19 mouse cellular contexts compared by ENCODE assay signal in genomic region chr1:60979126-60979842, GRCm38 (mm10). TPM values are rescaled to one million over a fixed set of nuclear protein-coding genes. Genes with fewer than 3 reads are reported as not detected.
DNase-seq lines count a peak whose midpoint lies in the region; ATAC-seq and TF ChIP-seq lines count a peak whose summit lies in the region.
"Had no signal": no experiment of that assay in that cellular context is flagged by ENCODE, and none has a peak within 500 bp of the region (broad histone marks: within the 10 kb centered on the region; RNA-seq: fewer than 3 reads in every experiment).

No protein-coding gene starts in this region.

- H3K4me2 ChIP-seq in hindbrain, postnatal 0 days (ENCODE audit: low read depth, low read length) = no peak overlapping the region
- H3K4me2 ChIP-seq: embryonic facial prominence, embryonic 12.5 days; heart, embryonic 13.5 days; hindbrain, embryonic 12.5 days; liver, embryonic 13.5 days had no signal

- no peaks in the 10 kb centered on the region for H3K4me1 ChIP-seq in hindbrain, postnatal 0 days (ENCODE audit: insufficient read depth, low read length)
- H3K4me1 ChIP-seq in hindbrain, embryonic 10.5 days (replicated peaks) = peaks cover 6% of the 10 kb centered on the region; the same call in 1 of the 2 replicates
- H3K4me1 ChIP-seq: embryonic facial prominence, embryonic 12.5 days; heart, embryonic 13.5 days; liver, embryonic 13.5 days had no signal

- H3K9ac ChIP-seq in hindbrain, postnatal 0 days (replicated peaks; ENCODE audit: low read length) = no peak overlapping the region
- H3K9ac ChIP-seq: embryonic facial prominence, embryonic 12.5 days; heart, embryonic 13.5 days; hindbrain, embryonic 12.5 days; liver, embryonic 13.5 days had no signal

- no peaks in the 10 kb centered on the region for H3K27me3 ChIP-seq in hindbrain, postnatal 0 days (ENCODE audit: insufficient read depth, low read length)
- H3K27me3 ChIP-seq in hindbrain, embryonic 10.5 days (ENCODE audit: insufficient read depth, poor library complexity, severe bottlenecking) = no peaks in the 10 kb centered on the region
- H3K27me3 ChIP-seq: embryonic facial prominence, embryonic 12.5 days; heart, embryonic 13.5 days; hindbrain, embryonic 12.5 days; liver, embryonic 13.5 days had no signal

- 52% methylated on average over 7 of the region's 7 CpGs for WGBS in hindbrain, postnatal 0 days
- 59% methylated on average over 7 of the region's 7 CpGs for WGBS in hindbrain, embryonic 10.5 days

- no peak for TF ChIP-seq CTCF in hindbrain, postnatal 0 days (IDR thresholded peaks at IDR 0.05; ENCODE audit: low read depth)

- no peak overlapping the region for H3K4me3 ChIP-seq in hindbrain, postnatal 0 days (ENCODE audit: low read length)
- no peak overlapping the region for H3K4me3 ChIP-seq in hindbrain, embryonic 10.5 days
- H3K4me3 ChIP-seq: embryonic facial prominence, embryonic 12.5 days; heart, embryonic 13.5 days; hindbrain, embryonic 12.5 days; liver, embryonic 13.5 days had no signal

- DNase-seq in hindbrain, postnatal 0 days (ENCODE audit: low spot score) = peak; percentile 34
- no peak for DNase-seq in hindbrain, embryonic 10.5 days (ENCODE audit: low spot score)
- DNase-seq in CD4-positive helper T cell, adult 2 months (ENCODE audit: low read depth, low spot score) = peak; percentile 42
- DNase-seq in Muller cell, postnatal 12 days (ENCODE audit: inconsistent ontology term) = peak; percentile 88
- DNase-seq in kidney, postnatal 14 days = peak; percentile 33
- no peak for DNase-seq in gastrocnemius, postnatal 10 days
- no peak for DNase-seq in adrenal gland, postnatal 4 days (ENCODE audit: low spot score in 2 of 2)
- DNase-seq: cerebellum, adult 2 months; gastrocnemius, postnatal 14 days; liver, embryonic 13.5 days; right cerebral cortex, postnatal 25 days; thymus, postnatal 14 days had no signal

- H3K36me3 ChIP-seq in hindbrain, postnatal 0 days (ENCODE audit: insufficient read depth, low read length) = no peaks in the 10 kb centered on the region
- H3K36me3 ChIP-seq in hindbrain, embryonic 10.5 days = no peaks in the 10 kb centered on the region
- H3K36me3 ChIP-seq: embryonic facial prominence, embryonic 12.5 days; heart, embryonic 13.5 days; hindbrain, embryonic 12.5 days; liver, embryonic 13.5 days had no signal

- ATAC-seq in hindbrain, postnatal 0 days = 0 out of 2 replicates have a peak, but pooled peaks have one; percentile 15
- ATAC-seq: forebrain, embryonic 16.5 days had no signal

- no peaks in the 10 kb centered on the region for H3K9me3 ChIP-seq in hindbrain, postnatal 0 days (ENCODE audit: low read length)
- no peaks in the 10 kb centered on the region for H3K9me3 ChIP-seq in hindbrain, embryonic 10.5 days
- H3K9me3 ChIP-seq: embryonic facial prominence, embryonic 12.5 days; heart, embryonic 13.5 days; hindbrain, embryonic 12.5 days; liver, embryonic 13.5 days had no signal

- no peak overlapping the region for H3K27ac ChIP-seq in hindbrain, postnatal 0 days
- H3K27ac ChIP-seq in hindbrain, embryonic 10.5 days = no peak overlapping the region
- H3K27ac ChIP-seq: embryonic facial prominence, embryonic 12.5 days; heart, embryonic 13.5 days; hindbrain, embryonic 12.5 days; liver, embryonic 13.5 days; macrophage had no signal

RNA-seq across cellular contexts. Expression of gene Icos, which starts 1.6 kb away (rescaled TPM):
- total RNA-seq in hindbrain, postnatal 0 days (2014; rRNA removed) = 0.25 TPM in 1 of 2 replicates, not detected in the other
- polyA plus RNA-seq in hindbrain, postnatal 0 days (2015; fragmentation: Nextera tagmentation; extraction: Ambion mirVana) = 0.10 and 0.19 TPM in 2 replicates
- polyA plus RNA-seq in hindbrain, embryonic 10.5 days (2016; fragmentation: Nextera tagmentation; extraction: Ambion mirVana) = 0.13 and 0.20 TPM in 2 replicates
- under 1 TPM; 0.07 to 0.12 TPM for total RNA-seq in gastrocnemius, postnatal 10 days (2021)
- total RNA-seq in adrenal gland, postnatal 4 days (2021) = under 1 TPM; 0.08 to 0.34 TPM
- total RNA-seq: ES-E14; layer of hippocampus, adult 18-20 months had no signal
- polyA plus RNA-seq: cerebellum, adult 2 months had no signal

Comparison
In these comparisons a context has a peak if more than half of its experiments do, and no peak if none do; other contexts are left out.
1. DNase-seq: peak in hindbrain, postnatal 0 days (single experiment), CD4-positive helper T cell, adult 2 months (single experiment), Muller cell, postnatal 12 days (single experiment) and kidney, postnatal 14 days (single experiment); none in hindbrain, embryonic 10.5 days (single experiment), gastrocnemius, postnatal 10 days (single experiment) and adrenal gland, postnatal 4 days (0 of 2).